8 mouse cellular contexts compared by ENCODE assay signal in genomic region chr9:50344868-50345267, GRCm38 (mm10). TPM values are rescaled to one million over a fixed set of nuclear protein-coding genes. Genes with fewer than 3 reads are reported as not detected.
DNase-seq lines count a peak whose midpoint lies in the region; ATAC-seq and TF ChIP-seq lines count a peak whose summit lies in the region.

Rpl10-ps3 (minus strand) TSS chr9:50344968.

- TF ChIP-seq POLR2A in bone marrow, adult 2 months (IDR thresholded peaks at IDR 0.05; ENCODE audit: borderline replicate concordance, control insufficient read depth, low read depth, low read length), result no peak

- no peak within 1 kb of the TSS for H3K9ac ChIP-seq in kidney, embryonic 16.5 days (replicated peaks; ENCODE audit: low read length)
- no peak within 1 kb of the TSS for H3K9ac ChIP-seq in intestine, postnatal 0 days (ENCODE audit: low read depth, low read length)

- no peaks in the 10 kb centered on the region for H3K36me3 ChIP-seq in kidney, embryonic 16.5 days (ENCODE audit: insufficient read depth, low read length)
- no peaks in the 10 kb centered on the region for H3K36me3 ChIP-seq in intestine, postnatal 0 days (ENCODE audit: control insufficient read depth, insufficient read depth)
- no peaks in the 10 kb centered on the region for H3K36me3 ChIP-seq in midbrain, embryonic 10.5 days

- no peak within 1 kb of the TSS for H3K4me2 ChIP-seq in kidney, embryonic 16.5 days (replicated peaks; ENCODE audit: low read depth, low read length)
- no peak within 1 kb of the TSS for H3K4me2 ChIP-seq in intestine, postnatal 0 days (replicated peaks; ENCODE audit: low read depth)

- no peak within 1 kb of the TSS for H3K4me3 ChIP-seq in kidney, embryonic 16.5 days (ENCODE audit: low read length)
- H3K4me3 ChIP-seq in bone marrow, adult 2 months (replicated peaks; ENCODE audit: control insufficient read depth, low read depth, low read length), result no peak within 1 kb of the TSS
- H3K4me3 ChIP-seq in intestine, postnatal 0 days (ENCODE audit: low read depth, low read length), result no peak within 1 kb of the TSS
- H3K4me3 ChIP-seq in midbrain, embryonic 10.5 days, result no peak within 1 kb of the TSS

- no peak for TF ChIP-seq CTCF in bone marrow, adult 2 months (IDR thresholded peaks at IDR 0.05; ENCODE audit: control insufficient read depth, insufficient read depth, low read length)
- TF ChIP-seq CTCF in intestine, postnatal 0 days (IDR thresholded peaks at IDR 0.05; ENCODE audit: low read depth), result no peak

- H3K27me3 ChIP-seq in kidney, embryonic 16.5 days (ENCODE audit: insufficient read depth, low read length), result no peaks in the 10 kb centered on the region
- H3K27me3 ChIP-seq in intestine, postnatal 0 days (replicated peaks; ENCODE audit: control insufficient read depth, insufficient read depth, low read length), result no peaks in the 10 kb centered on the region
- no peaks in the 10 kb centered on the region for H3K27me3 ChIP-seq in midbrain, embryonic 10.5 days (ENCODE audit: low read depth, poor library complexity, severe bottlenecking)

- no peak for DNase-seq in kidney, postnatal 14 days
- DNase-seq in gastrocnemius, postnatal 4 days (ENCODE audit: low spot score in 2 of 2), result no peak
- DNase-seq in midbrain, embryonic 10.5 days (ENCODE audit: low spot score), result no peak
- no peak for DNase-seq in spleen, postnatal 36 days (ENCODE audit: low spot score in 2 of 2)
- DNase-seq in cerebellum, adult 8-10 months, result no peak

- no peak for ATAC-seq in kidney, embryonic 16.5 days (ENCODE audit: low FRiP score, low TSS enrichment)
- no peak for ATAC-seq in intestine, postnatal 0 days

- no peaks in the 10 kb centered on the region for H3K4me1 ChIP-seq in kidney, embryonic 16.5 days (ENCODE audit: insufficient read depth, low read length)
- H3K4me1 ChIP-seq in bone marrow, adult 2 months (ENCODE audit: control insufficient read depth, insufficient read depth, low read length), result no peaks in the 10 kb centered on the region
- no peaks in the 10 kb centered on the region for H3K4me1 ChIP-seq in intestine, postnatal 0 days (replicated peaks; ENCODE audit: control insufficient read depth, insufficient read depth, low read length)
- no peaks in the 10 kb centered on the region for H3K4me1 ChIP-seq in midbrain, embryonic 10.5 days

- H3K27ac ChIP-seq in kidney, embryonic 16.5 days (ENCODE audit: low read length), result no peak within 1 kb of the TSS
- H3K27ac ChIP-seq in bone marrow, adult 2 months (ENCODE audit: control insufficient read depth, insufficient read depth, low read depth, low read length, poor library complexity), result no peak within 1 kb of the TSS
- no peak within 1 kb of the TSS for H3K27ac ChIP-seq in intestine, postnatal 0 days (ENCODE audit: low read depth, low read length)
- H3K27ac ChIP-seq in midbrain, embryonic 10.5 days (replicated peaks), result no peak within 1 kb of the TSS

- WGBS in kidney, embryonic 16.5 days, result 94% methylated on average over 8 of the region's 13 CpGs
- WGBS in bone marrow, adult 2 months, result 86% methylated on average over 12 of the region's 13 CpGs
- 93% methylated on average over 11 of the region's 13 CpGs for WGBS in intestine, postnatal 0 days
- WGBS in midbrain, embryonic 10.5 days, result 97% methylated on average over 11 of the region's 13 CpGs

- peaks cover 1% of the 10 kb centered on the region; the same call in 1 of the 2 replicates for H3K9me3 ChIP-seq in kidney, embryonic 16.5 days (ENCODE audit: low read length)
- no peaks in the 10 kb centered on the region for H3K9me3 ChIP-seq in intestine, postnatal 0 days (ENCODE audit: control insufficient read depth)
- H3K9me3 ChIP-seq in midbrain, embryonic 10.5 days (replicated peaks), result no peaks in the 10 kb centered on the region

RNA-seq across cellular contexts. Expression of gene Rpl10-ps3, which starts in this region (rescaled TPM):
- 279 and 349 TPM in 2 replicates for polyA plus RNA-seq in kidney, embryonic 16.5 days (2015; fragmentation: Nextera tagmentation; extraction: Ambion mirVana)
- polyA plus RNA-seq in bone marrow, adult 2 months (2011; ENCODE audit: insufficient read depth, insufficient read length, low replicate concordance, missing spikeins), result 536 and 982 TPM in 2 replicates
- total RNA-seq in gastrocnemius, postnatal 4 days (2021), result 100 to 1,000 TPM; 882 to 967 TPM
- polyA plus RNA-seq in intestine, postnatal 0 days (2015; fragmentation: Nextera tagmentation; extraction: Ambion mirVana), result 148 and 174 TPM in 2 replicates
- polyA plus RNA-seq in midbrain, embryonic 10.5 days (2016; fragmentation: Nextera tagmentation; extraction: Ambion mirVana), result 146 and 192 TPM in 2 replicates
